Mouse (Mus musculus) cerebellum, adult 2 months (tissue): ENCODE results near the gene Slc1a2.

ENCODE experiments used
- CTCF ChIP-seq: fragments of 200-500 bp; IDR thresholded peaks from 2 replicates; pipeline ENCODE4 v1.5.1; 2011; ENCODE audit warnings: low read depth, mild to moderate bottlenecking, control low read depth, low read length, moderate library complexity, borderline replicate concordance; ENCODE audit not compliant: insufficient read depth
- POLR2A ChIP-seq: fragments of 200-500 bp; IDR thresholded peaks from 2 replicates; pipeline ENCODE4 v1.6.1; 2011; ENCODE audit warnings: low read length, control low read depth, borderline replicate concordance; ENCODE audit not compliant: insufficient read depth

DNA sequence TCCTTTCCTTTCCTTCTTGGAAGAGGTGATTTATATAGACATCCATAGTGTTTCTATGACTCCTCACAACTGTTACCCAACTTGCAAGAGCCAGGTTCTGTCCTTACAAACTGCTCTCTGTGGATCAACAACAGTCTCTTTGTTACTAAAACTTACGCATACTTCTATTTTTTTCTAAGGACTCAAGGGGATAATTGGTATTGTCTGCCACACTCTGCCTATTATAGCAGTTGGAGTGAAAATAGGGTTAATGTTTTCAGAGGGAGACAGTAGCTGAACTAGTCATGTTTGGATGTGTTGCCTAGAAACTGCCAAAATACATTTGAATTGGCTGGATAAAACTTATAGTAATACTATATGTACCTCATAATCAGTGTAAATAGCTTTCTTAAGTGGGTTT is 117.1 kb downstream of the Slc1a2 start:
- TF ChIP-seq CTCF (no peak), POLR2A (no peak)
